9 mouse cellular contexts compared by ENCODE assay signal in the genomic region with DNA sequence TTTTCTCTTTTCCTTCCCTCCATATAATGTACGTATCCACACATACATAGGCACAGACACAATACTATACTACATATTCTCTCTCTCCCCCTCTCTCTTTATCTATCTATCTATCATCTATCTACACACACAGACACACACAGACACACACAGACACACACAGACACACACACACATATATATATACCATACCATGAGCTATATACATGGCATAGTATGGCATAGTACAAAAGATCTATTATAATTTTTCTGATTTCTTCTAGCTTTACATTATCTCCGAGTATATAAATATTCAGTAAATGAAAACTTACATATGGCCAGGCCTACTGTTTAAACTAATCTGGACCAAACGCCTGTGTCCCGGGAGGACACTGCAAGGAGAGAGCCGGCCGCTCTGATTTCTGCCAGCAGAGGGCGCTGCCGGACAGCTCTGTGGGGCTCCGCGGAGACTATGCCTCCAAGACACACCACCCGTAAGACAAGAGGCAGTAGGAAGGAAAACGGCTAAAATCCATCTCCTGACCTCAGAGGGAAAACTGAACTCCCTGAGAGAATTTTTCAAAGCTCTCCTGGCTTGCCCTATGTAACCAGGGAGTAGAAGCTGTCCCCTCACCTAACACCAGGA. TPM values are rescaled to one million over a fixed set of nuclear protein-coding genes. Genes with fewer than 3 reads are reported as not detected.
DNase-seq lines count a peak whose midpoint lies in the region; ATAC-seq and TF ChIP-seq lines count a peak whose summit lies in the region.
"Had no signal": no experiment of that assay in that cellular context is flagged by ENCODE, and none has a peak within 500 bp of the region (broad histone marks: within the 10 kb centered on the region; RNA-seq: fewer than 3 reads in every experiment).

No protein-coding gene starts in this region.

- no peak overlapping the region for H3K27ac ChIP-seq in ES-E14 (ENCODE audit: insufficient read depth, low read depth, low read length, poor library complexity, severe bottlenecking)
- no peak overlapping the region for H3K27ac ChIP-seq in forebrain, embryonic 16.5 days (ENCODE audit: low read length)
- no peak overlapping the region for H3K27ac ChIP-seq in lung, embryonic 15.5 days
- no peak overlapping the region for H3K27ac ChIP-seq in thymus, adult 2 months (ENCODE audit: control insufficient read depth, insufficient read depth, low read length)
- H3K27ac ChIP-seq: heart, embryonic 15.5 days had no signal

- no peak overlapping the region for H3K4me2 ChIP-seq in forebrain, embryonic 16.5 days (ENCODE audit: low read length)
- H3K4me2 ChIP-seq in lung, embryonic 15.5 days: no peak overlapping the region
- H3K4me2 ChIP-seq: heart, embryonic 15.5 days had no signal

- in situ Hi-C loops in ES-E14 (cut with MboI; ENCODE audit: low sequenced_read_pairs in 2 of 2, unreplicated experiment in 2 of 2): no loop called here

- TF ChIP-seq POLR2A in thymus, adult 2 months (IDR thresholded peaks at IDR 0.05; ENCODE audit: control insufficient read depth, extremely low read depth, insufficient read depth, low read length, poor library complexity): no peak

- 7% methylated on average over 12 of the region's 12 CpGs for WGBS in forebrain, embryonic 16.5 days
- WGBS in lung, embryonic 15.5 days: 9% methylated on average over 12 of the region's 12 CpGs
- 9% methylated on average over 12 of the region's 12 CpGs for WGBS in thymus, adult 2 months

- peak; percentile 88 for ATAC-seq in forebrain, embryonic 16.5 days
- peak; percentile 94 for ATAC-seq in hematopoietic stem cell, adult 5-6 weeks (replicated peaks in 1 of 2; ENCODE audit: insufficient read depth in 1 of 2, low FRiP score in 2 of 2, low TSS enrichment in 1 of 2, low read depth in 1 of 2, poor library complexity in 2 of 2, severe bottlenecking in 2 of 2)
- peak; percentile 72 for ATAC-seq in lung, embryonic 15.5 days (ENCODE audit: borderline replicate concordance, extremely low read depth, low FRiP score, low TSS enrichment)

- peaks cover 0 to 9% of the 10 kb centered on the region in 2 experiments; a peak in 2 of 4 replicates for H3K4me1 ChIP-seq in ES-E14 (ENCODE audit: control insufficient read depth in 2 of 2, insufficient read depth in 2 of 2, low read length in 2 of 2, poor library complexity in 1 of 2)
- H3K4me1 ChIP-seq in forebrain, embryonic 16.5 days (replicated peaks; ENCODE audit: control insufficient read depth, insufficient read depth, low read length): peaks cover 17% of the 10 kb centered on the region
- peaks cover 11% of the 10 kb centered on the region for H3K4me1 ChIP-seq in lung, embryonic 15.5 days
- H3K4me1 ChIP-seq in thymus, adult 2 months (replicated peaks; ENCODE audit: control insufficient read depth, insufficient read depth, low read length): 0 out of 2 replicates have a peak, but pooled peaks cover 1% of the 10 kb centered on the region

- H3K9ac ChIP-seq in ES-E14 (ENCODE audit: insufficient read depth, low read depth, low read length, poor library complexity, severe bottlenecking): no peak overlapping the region; the same call in 1 of the 2 replicates
- H3K9ac ChIP-seq in forebrain, embryonic 16.5 days (replicated peaks; ENCODE audit: low read depth, low read length): peak overlapping the region; percentile 36; the same call in 1 of the 2 replicates
- H3K9ac ChIP-seq in lung, embryonic 15.5 days: no peak overlapping the region
- H3K9ac ChIP-seq: heart, embryonic 15.5 days had no signal

- no peaks in the 10 kb centered on the region for H3K36me3 ChIP-seq in ES-E14 (ENCODE audit: control insufficient read depth, insufficient read depth, low read length, poor library complexity, severe bottlenecking)
- no peaks in the 10 kb centered on the region for H3K36me3 ChIP-seq in forebrain, embryonic 16.5 days (ENCODE audit: control insufficient read depth, insufficient read depth)
- no peaks in the 10 kb centered on the region for H3K36me3 ChIP-seq in lung, embryonic 15.5 days
- no peaks in the 10 kb centered on the region for H3K36me3 ChIP-seq in thymus, adult 2 months (ENCODE audit: control insufficient read depth, insufficient read depth, low read length)
- H3K36me3 ChIP-seq: heart, embryonic 15.5 days had no signal

- H3K27me3 ChIP-seq in forebrain, embryonic 16.5 days (replicated peaks; ENCODE audit: control insufficient read depth, insufficient read depth, low read length): no peaks in the 10 kb centered on the region
- H3K27me3 ChIP-seq in lung, embryonic 15.5 days: no peaks in the 10 kb centered on the region
- no peaks in the 10 kb centered on the region for H3K27me3 ChIP-seq in thymus, adult 2 months (ENCODE audit: control insufficient read depth, insufficient read depth, low read length)
- H3K27me3 ChIP-seq: heart, embryonic 15.5 days had no signal

- peak; percentile 89 for TF ChIP-seq CTCF in thymus, adult 2 months (IDR thresholded peaks at IDR 0.05; ENCODE audit: borderline replicate concordance, control insufficient read depth, extremely low read depth, insufficient read depth, low read length, poor library complexity)

- H3K4me3 ChIP-seq in ES-E14 (ENCODE audit: insufficient read depth in 1 of 2, low read depth in 1 of 2, low read length in 2 of 2, poor library complexity in 1 of 2, severe bottlenecking in 1 of 2): no peak overlapping the region
- H3K4me3 ChIP-seq in forebrain, embryonic 16.5 days (replicated peaks; ENCODE audit: low read length): no peak overlapping the region
- no peak overlapping the region for H3K4me3 ChIP-seq in lung, embryonic 15.5 days
- no peak overlapping the region for H3K4me3 ChIP-seq in thymus, adult 2 months (ENCODE audit: control insufficient read depth, insufficient read depth, low read length)
- H3K4me3 ChIP-seq: heart, embryonic 15.5 days had no signal

- peak; percentile 54 for DNase-seq in ES-E14 (ENCODE audit: low read depth, low spot score)
- DNase-seq in cerebellum, adult 18-20 months: peak; percentile 86 to 93
- peak; percentile 81 for DNase-seq in layer of hippocampus, adult 9-10 months (ENCODE audit: low spot score)
- peak; percentile 67 for DNase-seq in ovary, adult 18-20 months (ENCODE audit: low spot score)
- DNase-seq in thymus, adult 2 months: peak; percentile 82

- H3K9me3 ChIP-seq in ES-E14 (ENCODE audit: control insufficient read depth, insufficient read depth, low read depth, low read length): no peaks in the 10 kb centered on the region
- no peaks in the 10 kb centered on the region for H3K9me3 ChIP-seq in forebrain, embryonic 16.5 days (ENCODE audit: control insufficient read depth, low read length)
- no peaks in the 10 kb centered on the region for H3K9me3 ChIP-seq in lung, embryonic 15.5 days
- H3K9me3 ChIP-seq: heart, embryonic 15.5 days had no signal

TF ChIP-seq in ES-E14, 5 proteins besides CTCF, POLR2A, EP300 and RAD21:
- TF ChIP-seq ZC3H11A (IDR thresholded peaks at IDR 0.05; ENCODE audit: borderline replicate concordance, low read depth, low read length): peak; percentile 60; the same call in 1 of the 2 replicates
- no peak for TF ChIP-seq ZNF384 (IDR thresholded peaks at IDR 0.05; ENCODE audit: low read depth, low read length)
- TF ChIP-seq HCFC1 (IDR thresholded peaks at IDR 0.05; ENCODE audit: borderline replicate concordance, insufficient read depth, low read length): no peak
- TF ChIP-seq CHD2 (IDR thresholded peaks at IDR 0.05; ENCODE audit: low read depth, low read length): no peak

RNA-seq across cellular contexts. Expression of gene Thrsp, which starts 7.2 kb away (rescaled TPM):
- total RNA-seq in ES-E14 (2012; rRNA removed): 0.85 and 0.89 TPM in 2 replicates
- polyA plus RNA-seq in forebrain, embryonic 16.5 days (2015; fragmentation: Nextera tagmentation; extraction: Ambion mirVana): 4.6 and 5.3 TPM in 2 replicates
- total RNA-seq in hematopoietic stem cell, adult 5-6 weeks (2017): not detected in 2 replicates
- polyA plus RNA-seq in lung, embryonic 15.5 days (2015; fragmentation: Nextera tagmentation; extraction: Ambion mirVana): 0.91 and 1.4 TPM in 2 replicates
- polyA plus RNA-seq in thymus, adult 2 months (2012; rRNA removed): 116 and 163 TPM in 2 replicates

RNA-seq across cellular contexts. Expression of gene Ndufc2, which starts 24.9 kb away (rescaled TPM):
- 233 and 286 TPM in 2 replicates for total RNA-seq in ES-E14 (2012; rRNA removed)
- polyA plus RNA-seq in forebrain, embryonic 16.5 days (2015; fragmentation: Nextera tagmentation; extraction: Ambion mirVana): 398 and 425 TPM in 2 replicates
- total RNA-seq in hematopoietic stem cell, adult 5-6 weeks (2017): 203 and 317 TPM in 2 replicates
- polyA plus RNA-seq in lung, embryonic 15.5 days (2015; fragmentation: Nextera tagmentation; extraction: Ambion mirVana): 336 and 356 TPM in 2 replicates
- polyA plus RNA-seq in thymus, adult 2 months (2012; rRNA removed): 137 and 168 TPM in 2 replicates

RNA-seq across cellular contexts. Expression of gene Kctd14, which starts 26.4 kb away (rescaled TPM):
- 0.09 TPM in 1 of 2 replicates, not detected in the other for total RNA-seq in ES-E14 (2012; rRNA removed)
- polyA plus RNA-seq in forebrain, embryonic 16.5 days (2015; fragmentation: Nextera tagmentation; extraction: Ambion mirVana): 1.9 and 2.2 TPM in 2 replicates
- total RNA-seq in hematopoietic stem cell, adult 5-6 weeks (2017): 4.1 and 4.6 TPM in 2 replicates
- 6.3 and 8.1 TPM in 2 replicates for polyA plus RNA-seq in lung, embryonic 15.5 days (2015; fragmentation: Nextera tagmentation; extraction: Ambion mirVana)
- 2.7 and 4.9 TPM in 2 replicates for polyA plus RNA-seq in thymus, adult 2 months (2012; rRNA removed)

RNA-seq across cellular contexts. Expression of gene Alg8, which starts 53.3 kb away (rescaled TPM):
- 9.0 and 9.7 TPM in 2 replicates for total RNA-seq in ES-E14 (2012; rRNA removed)
- polyA plus RNA-seq in forebrain, embryonic 16.5 days (2015; fragmentation: Nextera tagmentation; extraction: Ambion mirVana): 18.6 and 19.1 TPM in 2 replicates
- total RNA-seq in hematopoietic stem cell, adult 5-6 weeks (2017): 26.4 and 39.6 TPM in 2 replicates
- 42.8 and 44.0 TPM in 2 replicates for polyA plus RNA-seq in lung, embryonic 15.5 days (2015; fragmentation: Nextera tagmentation; extraction: Ambion mirVana)
- polyA plus RNA-seq in thymus, adult 2 months (2012; rRNA removed): 27.8 and 28.8 TPM in 2 replicates

RNA-seq across cellular contexts. Expression of gene Ints4, which starts 56.0 kb away (rescaled TPM):
- 63.4 and 64.2 TPM in 2 replicates for total RNA-seq in ES-E14 (2012; rRNA removed)
- 47.6 and 55.5 TPM in 2 replicates for polyA plus RNA-seq in forebrain, embryonic 16.5 days (2015; fragmentation: Nextera tagmentation; extraction: Ambion mirVana)
- total RNA-seq in hematopoietic stem cell, adult 5-6 weeks (2017): 51.4 and 55.4 TPM in 2 replicates
- polyA plus RNA-seq in lung, embryonic 15.5 days (2015; fragmentation: Nextera tagmentation; extraction: Ambion mirVana): 48.9 and 53.4 TPM in 2 replicates
- polyA plus RNA-seq in thymus, adult 2 months (2012; rRNA removed): 68.4 and 77.5 TPM in 2 replicates

Comparison
In these comparisons a context has a peak if more than half of its experiments do, and no peak if none do; other contexts are left out.
1. RNA of gene Thrsp, which starts 7.2 kb away (polyA plus RNA-seq): 116 to 163 TPM in thymus, adult 2 months; 4.6 to 5.3 TPM in forebrain, embryonic 16.5 days and 0.91 to 1.4 TPM in lung, embryonic 15.5 days; every median in the first group is over 10 times any median in the second.
2. Peak in every context shown above with its lines, with median percentiles within 50 percentile points of each other: DNase-seq and ATAC-seq.